Mouse (Mus musculus): Measurements from ENCODE around the gene 2510002D24Rik.

The 2510002D24Rik gene

GRCm38 (mm10) chr16:18884044-18884443 lies 47.7 kb downstream of the 2510002D24Rik start:
- H3K27me3 ChIP-seq (ENCODE audit: control insufficient read depth, insufficient read depth, low read length, poor library complexity, severe bottlenecking): no peaks in the 10 kb centered on the region
- DNase-seq (ENCODE audit: low read depth, low spot score): no peak
- H3K36me3 ChIP-seq (ENCODE audit: control insufficient read depth, insufficient read depth, low read length, poor library complexity, severe bottlenecking): 0 out of 2 replicates have a peak, but pooled peaks cover 2% of the 10 kb centered on the region
